Mouse (Mus musculus): Measurements from ENCODE around the gene Rps6ka3. TPM values are rescaled to one million over a fixed set of nuclear protein-coding genes. Genes with fewer than 3 reads are reported as not detected.

Gene Rps6ka3
- 10 to 100 TPM; 47.9 to 55.1 TPM for total RNA-seq (2021)
- long read RNA-seq, experiment 1, full-length matches to known transcripts = 1 of 8 reads
- long read RNA-seq, experiment 1, partial matches to known transcripts = 3 of 8 reads
- long read RNA-seq, experiment 1, other reads (novel, unspliced or antisense) = 4 of 8 reads
- long read RNA-seq, experiment 2, partial matches to known transcripts = 2 of 2 reads
- long read RNA-seq, experiment 2, other reads (novel, unspliced or antisense) = 0 of 2 reads

- DNase-seq (ENCODE audit: low spot score) = no peak
These were observed at the start of gene Rps6ka3 for GRCm38 (mm10) chrX:159210007-159210406. Gene Rps6ka3 (plus strand): TSS chrX:159210307.

DNA sequence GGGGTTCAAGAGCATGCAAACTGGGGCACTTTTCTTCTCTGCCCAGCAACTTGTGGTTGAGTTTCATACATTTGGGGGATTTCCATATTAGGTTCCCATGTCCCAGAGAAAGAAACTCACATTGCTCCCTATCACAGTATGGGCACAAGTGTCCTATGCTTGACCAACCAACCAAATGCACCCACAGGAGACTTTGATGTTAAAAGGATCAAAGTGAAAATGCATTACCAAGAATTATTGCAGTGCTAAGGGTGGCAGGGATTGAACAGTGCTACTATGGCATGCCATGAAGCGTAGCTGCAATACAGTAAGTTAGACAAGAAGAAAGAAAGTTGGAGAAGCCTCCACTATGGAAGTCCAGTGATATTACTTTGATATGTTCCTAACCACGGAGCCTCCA, 40.9 kb upstream of the Rps6ka3 start:
- DNase-seq (ENCODE audit: low spot score) = no peak

GRCm38 (mm10) chrX:159171579-159171978, 38.5 kb upstream of the Rps6ka3 start:
- DNase-seq (ENCODE audit: low spot score) = no peak

DNA sequence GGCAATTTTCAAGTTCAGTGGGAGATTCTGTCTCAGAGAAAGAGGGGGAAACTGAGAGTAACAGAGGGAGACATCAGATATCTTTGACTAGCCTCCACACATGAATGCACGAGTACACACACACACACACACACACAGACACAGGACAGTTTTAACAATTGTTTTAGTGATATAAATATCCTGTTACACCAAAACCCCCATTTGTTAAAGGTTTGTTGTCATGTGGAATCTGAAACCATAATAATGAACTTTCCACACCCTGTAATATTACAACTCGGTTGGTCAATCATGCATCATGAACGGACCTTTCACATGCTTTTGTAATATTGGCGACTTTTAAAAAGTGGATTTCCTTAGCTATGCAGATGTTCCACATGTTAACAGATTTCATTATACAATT, 18.5 kb upstream of the Rps6ka3 start:
- no peak for DNase-seq (ENCODE audit: low spot score)

GRCm38 (mm10) chrX:159199495-159199894, 10.6 kb upstream of the Rps6ka3 start:
- no peak for DNase-seq (ENCODE audit: low spot score)

DNA sequence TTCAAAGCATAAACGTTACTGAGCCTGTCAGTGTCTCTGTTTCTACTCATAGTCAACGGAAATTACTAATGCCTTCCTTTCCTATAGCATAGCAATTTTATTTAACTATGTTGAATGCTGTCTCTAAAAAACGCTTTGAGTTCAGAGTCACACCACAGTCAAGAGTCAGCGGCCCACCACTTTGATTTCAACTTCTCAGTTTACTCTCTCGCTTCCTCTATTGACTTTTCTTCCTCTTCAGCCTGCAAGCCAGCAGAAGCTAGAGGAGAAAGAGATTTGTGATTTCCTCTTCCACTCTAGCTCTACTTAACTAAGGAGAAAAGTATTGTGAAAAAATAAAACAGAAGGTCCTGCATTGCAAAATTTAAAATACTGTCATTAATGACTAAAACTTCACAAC, 10.0 kb upstream of the Rps6ka3 start:
- no peak for DNase-seq (ENCODE audit: low spot score)

- DNase-seq (ENCODE audit: low spot score) = no peak
These were observed 931 bp downstream of the Rps6ka3 start for GRCm38 (mm10) chrX:159210892-159211583.

GRCm38 (mm10) chrX:159215253-159215652, 5.1 kb downstream of the Rps6ka3 start:
- DNase-seq (ENCODE audit: low spot score) = no peak

- DNase-seq (ENCODE audit: low spot score) = peak; percentile 10
These were observed 12.4 kb downstream of the Rps6ka3 start for GRCm38 (mm10) chrX:159222474-159222873.

GRCm38 (mm10) chrX:159237275-159237674, 27.2 kb downstream of the Rps6ka3 start:
- no peak for DNase-seq (ENCODE audit: low spot score)

DNA sequence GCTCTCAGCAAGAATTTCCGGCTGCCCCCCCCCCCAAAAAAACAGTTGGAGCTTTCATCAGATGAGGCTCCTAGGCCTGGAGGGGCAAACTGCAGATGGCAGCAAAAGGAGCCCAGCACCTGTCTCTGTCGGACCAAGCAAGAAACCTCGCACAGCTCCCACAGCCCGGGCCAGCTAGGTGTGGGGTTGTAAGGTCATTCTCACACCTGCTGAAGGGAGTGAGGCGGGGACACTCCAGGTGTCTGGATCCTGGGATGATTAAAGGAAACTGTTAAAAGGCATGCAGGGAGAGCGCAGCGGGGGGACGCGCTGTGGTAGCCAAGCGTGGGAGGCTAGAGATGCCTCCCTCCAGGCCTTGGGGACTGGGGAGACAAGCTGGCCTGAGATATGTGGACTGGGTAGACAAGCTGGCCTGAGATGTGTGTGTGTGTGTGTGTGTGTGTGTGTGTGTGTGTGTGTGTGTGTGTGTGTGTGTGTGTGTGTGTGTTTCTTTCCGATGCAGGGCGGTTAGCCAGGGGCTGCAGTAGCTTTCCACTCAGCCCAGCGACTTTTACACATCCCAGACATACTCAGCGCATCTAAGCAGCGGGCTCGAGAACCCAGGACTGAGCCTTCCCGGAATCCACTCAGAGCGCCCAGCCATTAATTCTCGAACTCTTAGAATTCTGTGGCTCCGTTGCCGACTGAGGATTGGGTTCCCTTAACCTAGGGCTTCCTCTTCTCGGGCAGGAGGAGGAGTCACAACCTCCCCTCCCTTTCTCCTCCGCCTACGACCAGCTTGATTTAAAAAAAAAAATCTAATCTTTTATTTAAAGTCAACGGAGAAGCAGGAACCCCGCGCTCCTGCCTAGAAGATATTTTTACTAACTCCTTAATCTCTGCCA, 44.1 kb downstream of the Rps6ka3 start:
- DNase-seq (ENCODE audit: low spot score) = peak; percentile 37

- DNase-seq (ENCODE audit: low spot score) = peak; percentile 84
These were observed 45.2 kb downstream of the Rps6ka3 start for GRCm38 (mm10) chrX:159255123-159255978.

GRCm38 (mm10) chrX:159256040-159256852, 46.1 kb downstream of the Rps6ka3 start:
- peak; percentile 5 for DNase-seq (ENCODE audit: low spot score)

- DNase-seq (ENCODE audit: low spot score) = peak; percentile 59
These were observed 46.9 kb downstream of the Rps6ka3 start for GRCm38 (mm10) chrX:159256921-159257421.

DNA sequence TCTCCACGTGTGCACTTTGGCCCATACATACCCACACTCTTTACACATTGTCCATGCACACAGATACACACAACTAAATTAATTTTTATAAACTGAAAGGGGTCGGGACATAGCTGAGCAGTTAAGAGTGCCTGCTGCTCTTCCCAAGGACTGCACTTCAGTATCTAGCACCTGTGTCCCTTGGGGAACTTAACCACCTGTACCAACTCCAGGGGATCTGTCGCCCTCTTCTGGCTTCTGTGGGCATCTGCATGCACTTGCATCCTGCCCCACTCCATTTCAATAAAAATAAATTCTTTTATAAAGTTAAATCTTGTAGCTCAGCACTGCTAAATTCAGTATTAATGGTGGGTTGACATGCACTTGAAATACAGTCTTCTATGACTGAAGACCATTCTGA, 54.6 kb downstream of the Rps6ka3 start:
- DNase-seq (ENCODE audit: low spot score) = no peak

GRCm38 (mm10) chrX:159269072-159269471, 59.0 kb downstream of the Rps6ka3 start:
- peak; percentile 35 for DNase-seq (ENCODE audit: low spot score)

DNA sequence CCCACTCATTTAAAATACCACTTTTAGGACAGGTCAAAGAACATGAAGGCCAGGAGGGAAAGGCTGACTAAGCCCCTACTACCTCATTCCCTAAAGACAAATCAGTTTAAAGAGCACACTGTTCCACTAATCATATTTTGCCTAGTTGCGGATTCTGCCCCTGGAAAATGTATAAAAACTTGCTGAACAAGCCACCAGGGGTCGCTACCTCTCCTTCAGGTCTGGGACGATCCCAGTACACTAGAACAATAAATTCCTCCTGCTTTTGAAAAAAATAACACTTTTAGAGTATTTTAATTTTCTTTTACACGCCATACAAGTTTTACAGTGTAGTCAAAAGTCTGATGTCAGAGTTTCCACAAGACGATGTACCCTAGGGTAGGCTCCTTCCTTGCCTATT, 76.7 kb downstream of the Rps6ka3 start:
- no peak for DNase-seq (ENCODE audit: low spot score)

DNA sequence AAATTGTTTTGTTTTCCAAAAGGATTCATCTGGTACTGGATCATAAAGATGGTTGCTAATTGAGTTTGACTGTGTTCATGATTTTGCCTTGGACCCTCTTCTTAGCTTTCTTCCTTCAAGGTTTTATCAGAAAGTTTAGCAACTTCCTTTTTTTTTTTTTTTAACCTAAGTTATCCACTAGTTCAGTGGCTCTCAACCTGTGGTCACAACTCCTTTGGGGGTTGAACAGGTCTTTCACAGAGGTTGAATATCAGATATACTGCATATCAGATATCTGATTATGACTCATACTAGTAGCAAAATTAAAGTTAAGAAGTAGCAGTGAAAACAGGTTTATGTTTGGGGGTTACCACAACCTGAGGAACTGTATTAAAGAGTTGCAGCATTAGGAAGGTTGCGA, 85.8 kb downstream of the Rps6ka3 start:
- no peak for DNase-seq (ENCODE audit: low spot score)

DNA sequence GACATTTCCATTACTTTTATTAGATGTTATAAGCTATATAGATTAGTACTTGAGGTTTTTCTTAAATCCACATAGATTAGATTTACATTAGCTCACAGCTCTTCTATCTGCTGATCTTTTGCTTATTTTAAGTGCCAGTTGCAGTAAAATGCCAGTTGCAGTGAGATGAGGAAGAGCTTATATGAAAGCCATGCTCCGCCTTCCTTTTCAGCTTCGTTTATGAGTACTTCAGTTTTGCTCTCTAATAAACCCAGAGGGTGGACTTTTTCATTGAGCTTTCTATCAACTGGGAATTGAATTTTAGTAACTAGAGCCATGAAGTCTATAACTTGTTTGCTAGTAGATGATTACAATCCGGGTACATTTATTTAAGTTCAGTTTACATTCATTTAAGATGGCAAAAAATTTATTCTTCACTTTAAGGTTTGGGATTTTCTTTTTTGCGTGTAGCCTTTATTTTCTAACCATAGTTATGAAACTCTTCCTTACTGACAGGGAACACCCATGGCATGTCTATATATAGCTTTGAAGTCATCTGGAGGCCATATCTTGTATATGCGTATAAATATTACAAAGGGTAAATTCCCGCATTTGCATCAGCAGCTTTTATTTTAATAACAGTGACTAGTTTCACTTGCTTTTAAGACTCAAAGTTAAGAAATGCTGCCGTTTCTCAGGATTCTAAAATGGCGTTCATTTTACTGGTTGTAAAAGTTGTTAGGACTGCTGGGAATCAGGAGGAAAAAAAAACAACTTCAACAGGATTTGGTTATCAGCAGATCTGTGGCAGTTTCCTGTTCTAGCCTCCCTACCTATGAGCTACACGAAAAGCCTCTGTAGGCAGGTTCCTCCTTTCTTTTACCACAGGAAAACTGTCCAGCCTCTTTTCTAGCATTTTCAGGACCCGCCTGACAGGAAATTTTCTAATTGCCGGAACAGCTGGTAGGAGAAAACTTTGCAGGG, 92.5 kb downstream of the Rps6ka3 start:
- DNase-seq (ENCODE audit: low spot score) = no peak
